Mouse (Mus musculus) activated CD4-positive, CD25-positive, alpha-beta regulatory T cell, adult 9 weeks (primary cell): Measurements from ENCODE around the gene Apol6. TPM values are rescaled to one million over a fixed set of nuclear protein-coding genes. Genes with fewer than 3 reads are reported as not detected.

ENCODE experiments used
- polyA plus RNA-seq: library from polyadenylated mRNA; unstranded; fragments of 100-300 nt; shearing (Covaris generic); gene quantifications from one replicate; pipeline ENCODE4 v1.2.1, GENCODE M21; 2017

Gene Apol6
- not detected for polyA plus RNA-seq

GRCm38 (mm10) chr15:77044597-77045320 lies at the start of gene Apol6:
Gene Apol6 (plus strand): TSS chr15:77044729.

GRCm38 (mm10) chr15:77050570-77050969 lies 6.0 kb downstream of the Apol6 start, which contains the start of gene Mb:
Gene Mb (minus strand): TSS chr15:77050670.

Other genes with a start within 250 kb of the Apol6 start
- 29.5 TPM for gene Zfp251, start 173.3 kb upstream of the Apol6 start, polyA plus RNA-seq
- gene Zfp7, start 165.5 kb upstream of the Apol6 start, polyA plus RNA-seq = 20.0 TPM
- 1.2 TPM for gene Gm49527, start 165.4 kb upstream of the Apol6 start, polyA plus RNA-seq
- 1.1 TPM for gene Zfp647, start 119.3 kb upstream of the Apol6 start, polyA plus RNA-seq
- 74.8 TPM for gene 1110038F14Rik, start 96.2 kb upstream of the Apol6 start, polyA plus RNA-seq
- gene Mb, start 5.9 kb downstream of the Apol6 start, polyA plus RNA-seq = not detected